Comparison of ENCODE assay signal across 8 mouse cellular contexts in the genomic region with DNA sequence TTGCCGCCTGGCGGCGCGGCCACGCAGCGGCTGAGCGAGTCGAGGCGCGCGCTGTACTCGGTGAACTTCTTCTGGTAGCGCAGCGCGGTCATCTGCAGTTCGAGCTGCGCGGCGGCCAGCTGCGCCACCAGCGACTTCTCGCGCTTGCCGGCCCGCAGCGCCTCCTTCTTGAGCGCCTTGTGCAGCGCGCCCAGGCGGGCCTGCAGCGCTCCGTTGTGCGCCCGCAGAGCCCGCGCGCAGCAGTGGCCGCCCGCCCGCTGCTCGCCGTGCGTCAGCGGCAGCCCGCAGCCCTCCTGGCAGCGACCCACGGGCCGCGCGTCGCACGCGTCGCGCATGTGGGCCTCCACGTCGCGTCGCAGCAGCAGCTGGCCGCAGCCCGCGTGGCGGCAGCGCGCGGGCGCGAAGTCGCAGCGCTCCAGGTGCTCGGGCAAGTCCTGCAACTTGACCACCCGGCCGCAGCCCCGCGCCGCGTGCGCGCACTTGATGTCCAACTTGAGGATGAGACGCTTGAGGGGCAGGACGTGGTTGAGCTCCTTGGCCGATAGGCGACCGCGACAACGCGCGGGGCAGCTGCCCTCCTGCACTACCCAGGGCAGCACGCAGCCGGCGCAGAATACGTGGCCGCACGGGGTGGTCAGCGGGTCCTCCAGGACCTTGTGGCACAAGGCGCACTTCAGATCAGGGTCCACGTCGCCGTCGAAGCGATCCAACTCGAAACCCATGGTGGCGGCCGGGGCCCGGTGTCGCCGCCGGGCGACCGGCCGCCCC. TPM values are rescaled to one million over a fixed set of nuclear protein-coding genes. Genes with fewer than 3 reads are reported as not detected.
A peak's percentile ranks its signal among the peaks of the same experiment; 100 is the strongest.
DNase-seq lines count a peak whose midpoint lies in the region; ATAC-seq lines count a peak whose summit lies in the region.

A gene (minus strand): TSS at position 731 of the 768 bp plus-strand sequence.

- H3K4me3 ChIP-seq in embryonic facial prominence, embryonic 15.5 days (replicated peaks) = peak within 1 kb of the TSS; percentile 72
- H3K4me3 ChIP-seq in heart, embryonic 11.5 days (ENCODE audit: low read depth, low read length) = peak within 1 kb of the TSS; percentile 73
- H3K4me3 ChIP-seq in kidney, embryonic 14.5 days (ENCODE audit: low read length) = peak within 1 kb of the TSS; percentile 66
- H3K4me3 ChIP-seq in liver, embryonic 13.5 days (replicated peaks) = peak within 1 kb of the TSS; percentile 52
- H3K4me3 ChIP-seq in neural tube, embryonic 13.5 days = peak within 1 kb of the TSS; percentile 58

- H3K9me3 ChIP-seq in embryonic facial prominence, embryonic 15.5 days (replicated peaks) = no peaks in the 10 kb centered on the region
- H3K9me3 ChIP-seq in heart, embryonic 11.5 days (replicated peaks; ENCODE audit: control insufficient read depth, low read length) = no peaks in the 10 kb centered on the region
- H3K9me3 ChIP-seq in kidney, embryonic 14.5 days (ENCODE audit: control insufficient read depth, low read length) = no peaks in the 10 kb centered on the region
- H3K9me3 ChIP-seq in liver, embryonic 13.5 days (replicated peaks) = no peaks in the 10 kb centered on the region
- H3K9me3 ChIP-seq in neural tube, embryonic 13.5 days = no peaks in the 10 kb centered on the region

- H3K4me1 ChIP-seq in embryonic facial prominence, embryonic 15.5 days = peaks cover 50% of the 10 kb centered on the region
- peaks cover 22% of the 10 kb centered on the region for H3K4me1 ChIP-seq in heart, embryonic 11.5 days (ENCODE audit: control insufficient read depth, insufficient read depth, low read length)
- H3K4me1 ChIP-seq in kidney, embryonic 14.5 days (ENCODE audit: control insufficient read depth, insufficient read depth, low read length) = peaks cover 24% of the 10 kb centered on the region
- H3K4me1 ChIP-seq in liver, embryonic 13.5 days (replicated peaks) = 0 out of 2 replicates have a peak, but pooled peaks cover 4% of the 10 kb centered on the region
- H3K4me1 ChIP-seq in neural tube, embryonic 13.5 days (replicated peaks) = peaks cover 44% of the 10 kb centered on the region

- peak within 1 kb of the TSS; percentile 95 for H3K27ac ChIP-seq in embryonic facial prominence, embryonic 15.5 days (replicated peaks)
- H3K27ac ChIP-seq in heart, embryonic 11.5 days (ENCODE audit: low read depth, low read length) = peak within 1 kb of the TSS; percentile 92
- peak within 1 kb of the TSS; percentile 87 for H3K27ac ChIP-seq in kidney, embryonic 14.5 days (ENCODE audit: low read depth, low read length)
- peak within 1 kb of the TSS; percentile 43 for H3K27ac ChIP-seq in liver, embryonic 13.5 days
- H3K27ac ChIP-seq in neural tube, embryonic 13.5 days (replicated peaks) = peak within 1 kb of the TSS; percentile 84

- peak; percentile 30 for ATAC-seq in embryonic facial prominence, embryonic 15.5 days (ENCODE audit: insufficient number of reproducible peaks, low FRiP score, low TSS enrichment, low read depth)
- peak; percentile 63 for ATAC-seq in heart, embryonic 11.5 days (replicated peaks; ENCODE audit: insufficient number of reproducible peaks, low FRiP score, low TSS enrichment)
- ATAC-seq in kidney, embryonic 14.5 days (ENCODE audit: low FRiP score, low TSS enrichment) = peak; percentile 69
- ATAC-seq in liver, embryonic 13.5 days (ENCODE audit: low read depth) = peak; percentile 40
- peak; percentile 80 for ATAC-seq in neural tube, embryonic 13.5 days (ENCODE audit: low read depth)

- H3K36me3 ChIP-seq in embryonic facial prominence, embryonic 15.5 days = no peaks in the 10 kb centered on the region
- 0 out of 2 replicates have a peak, but pooled peaks cover 4% of the 10 kb centered on the region for H3K36me3 ChIP-seq in heart, embryonic 11.5 days (ENCODE audit: control insufficient read depth, insufficient read depth, low read length)
- H3K36me3 ChIP-seq in kidney, embryonic 14.5 days (ENCODE audit: control insufficient read depth, insufficient read depth, low read length) = peaks cover 3% of the 10 kb centered on the region; the same call in 1 of the 2 replicates
- H3K36me3 ChIP-seq in liver, embryonic 13.5 days = no peaks in the 10 kb centered on the region
- H3K36me3 ChIP-seq in neural tube, embryonic 13.5 days = no peaks in the 10 kb centered on the region

- H3K9ac ChIP-seq in embryonic facial prominence, embryonic 15.5 days = peak within 1 kb of the TSS; percentile 85
- peak within 1 kb of the TSS; percentile 84 for H3K9ac ChIP-seq in heart, embryonic 11.5 days (ENCODE audit: low read depth, low read length)
- H3K9ac ChIP-seq in kidney, embryonic 14.5 days (ENCODE audit: low read depth, low read length) = peak within 1 kb of the TSS; percentile 82
- H3K9ac ChIP-seq in liver, embryonic 13.5 days = peak within 1 kb of the TSS; percentile 47; the same call in 1 of the 2 replicates
- peak within 1 kb of the TSS; percentile 74 for H3K9ac ChIP-seq in neural tube, embryonic 13.5 days

- peak within 1 kb of the TSS; percentile 87 for H3K4me2 ChIP-seq in embryonic facial prominence, embryonic 15.5 days (replicated peaks)
- peak within 1 kb of the TSS; percentile 94 for H3K4me2 ChIP-seq in heart, embryonic 11.5 days
- peak within 1 kb of the TSS; percentile 95 for H3K4me2 ChIP-seq in kidney, embryonic 14.5 days (replicated peaks; ENCODE audit: low read depth, low read length)
- peak within 1 kb of the TSS; percentile 60 for H3K4me2 ChIP-seq in liver, embryonic 13.5 days
- H3K4me2 ChIP-seq in neural tube, embryonic 13.5 days = peak within 1 kb of the TSS; percentile 98

- DNase-seq in lung, adult 18-20 months = peak; percentile 37 to 38
- no peak for DNase-seq in lung, postnatal 25 days (ENCODE audit: low spot score)
- no peak for DNase-seq in liver, embryonic 13.5 days
- DNase-seq in urinary bladder, postnatal 36 days (ENCODE audit: low spot score in 2 of 2) = peak; percentile 35 to 67

- no peaks in the 10 kb centered on the region for H3K27me3 ChIP-seq in embryonic facial prominence, embryonic 15.5 days
- H3K27me3 ChIP-seq in heart, embryonic 11.5 days (ENCODE audit: control insufficient read depth, insufficient read depth, low read length) = no peaks in the 10 kb centered on the region
- H3K27me3 ChIP-seq in kidney, embryonic 14.5 days (ENCODE audit: control insufficient read depth, insufficient read depth, low read length) = peaks cover 4% of the 10 kb centered on the region
- peaks cover 44% of the 10 kb centered on the region for H3K27me3 ChIP-seq in liver, embryonic 13.5 days
- peaks cover 21% of the 10 kb centered on the region for H3K27me3 ChIP-seq in neural tube, embryonic 13.5 days

- WGBS in embryonic facial prominence, embryonic 15.5 days = under 1% methylated on average over 108 of the region's 111 CpGs
- under 1% methylated on average over 102 of the region's 111 CpGs for WGBS in heart, embryonic 11.5 days (ENCODE audit: insufficient replicate concordance)
- WGBS in kidney, embryonic 14.5 days = under 1% methylated on average over 98 of the region's 111 CpGs
- 1% methylated on average over 87 of the region's 111 CpGs for WGBS in liver, embryonic 13.5 days (ENCODE audit: insufficient replicate concordance)
- WGBS in neural tube, embryonic 13.5 days = under 1% methylated on average over 109 of the region's 111 CpGs

RNA-seq across cellular contexts. Expression of the gene that starts here (rescaled TPM):
- polyA plus RNA-seq in embryonic facial prominence, embryonic 15.5 days (2015; fragmentation: Nextera tagmentation; extraction: Ambion mirVana) = 17.0 and 18.5 TPM in 2 replicates
- polyA plus RNA-seq in heart, embryonic 11.5 days (2014; fragmentation: Nextera tagmentation; extraction: Ambion mirVana) = 9.5 and 10.5 TPM in 2 replicates
- 8.4 and 12.1 TPM in 2 replicates for polyA plus RNA-seq in kidney, embryonic 14.5 days (2014; fragmentation: Nextera tagmentation; extraction: Ambion mirVana)
- 0.36 and 0.44 TPM in 2 replicates for polyA plus RNA-seq in liver, embryonic 13.5 days (2015; fragmentation: Nextera tagmentation; extraction: Ambion mirVana)
- 25.5 and 29.1 TPM in 2 replicates for polyA plus RNA-seq in neural tube, embryonic 13.5 days (2015; fragmentation: Nextera tagmentation; extraction: Ambion mirVana)

Comparison
In these comparisons a context has a peak if more than half of its experiments do, and no peak if none do; other contexts are left out.
1. DNase-seq: peak in lung, adult 18-20 months (2 of 2) and urinary bladder, postnatal 36 days (2 of 2); none in lung, postnatal 25 days (single experiment) and liver, embryonic 13.5 days (single experiment).
2. Peak in ATAC-seq, H3K4me3 ChIP-seq, H3K27ac ChIP-seq, H3K9ac ChIP-seq and H3K4me2 ChIP-seq in liver, embryonic 13.5 days; RNA of the gene not detected or under 1 TPM.
3. ATAC-seq: peak in every context shown above with its lines; median percentile 80 in neural tube, embryonic 13.5 days; 69 in kidney, embryonic 14.5 days; 63 in heart, embryonic 11.5 days; 40 in liver, embryonic 13.5 days; 30 in embryonic facial prominence, embryonic 15.5 days.
4. H3K27ac ChIP-seq: peak in every context shown above with its lines; median percentile 95 in embryonic facial prominence, embryonic 15.5 days; 92 in heart, embryonic 11.5 days; 87 in kidney, embryonic 14.5 days; 84 in neural tube, embryonic 13.5 days; 43 in liver, embryonic 13.5 days.
5. Peak in every context shown above with its lines, with median percentiles within 50 percentile points of each other: H3K4me2 ChIP-seq, H3K4me3 ChIP-seq and H3K9ac ChIP-seq.